Mouse (Mus musculus) heart, postnatal 0 days (tissue): ENCODE results near the gene Drosha.

ENCODE experiments used
- CTCF ChIP-seq: IDR thresholded peaks from 2 replicates; pipeline ENCODE4 v1.5.1; 2016; ENCODE audit warnings: antibody characterized with exemption, control low read depth, low read depth
- EP300 ChIP-seq: IDR thresholded peaks from 2 replicates; pipeline ENCODE4 v1.6.1; 2016; ENCODE audit warnings: antibody characterized with exemption, low read depth

GRCm38 (mm10) chr15:12901197-12901570 lies 76.6 kb downstream of the Drosha start:
- TF ChIP-seq CTCF: no peak
- no peak for TF ChIP-seq EP300
